Mouse (Mus musculus) limb, embryonic 12.5 days (tissue): ENCODE measurements around the gene Fbxl12. TPM values are rescaled to one million over a fixed set of nuclear protein-coding genes. Genes with fewer than 3 reads are reported as not detected.
A peak's percentile ranks its signal among the peaks of the same experiment; 100 is the strongest.
"Not testable (repeated sequence)": the region's sequence is repeated elsewhere in the genome, so short reads cannot be mapped to it uniquely, and the experiment has no call there.

Experiments
- ATAC-seq: fragments of 200-750 bp; cut with Nextera tagmentation; 2 replicates; pipeline ENCODE4 v1.8.0; 2017; ENCODE audit warnings: low read depth, moderate TSS enrichment; ENCODE audit not compliant: insufficient number of reproducible peaks, insufficient read depth, low FRiP score, low TSS enrichment
- H3K27ac ChIP-seq: fragments of 300-500 bp; sonication (generic); 2 replicates; pipeline ENCODE4 v1.5.1; 2016; ENCODE audit warnings: mild to moderate bottlenecking, moderate library complexity
- H3K27me3 ChIP-seq: fragments of 300-500 bp; sonication (generic); 2 replicates; pipeline ENCODE4 v1.6.1; 2016; ENCODE audit warnings: mild to moderate bottlenecking, moderate library complexity
- H3K36me3 ChIP-seq: fragments of 300-500 bp; sonication (generic); 2 replicates; pipeline ENCODE4 v1.6.1; 2016; ENCODE audit warnings: mild to moderate bottlenecking, moderate library complexity
- H3K4me1 ChIP-seq: fragments of 300-500 bp; sonication (generic); replicated peaks from 2 replicates; pipeline ENCODE4 v1.6.1; 2016
- H3K4me2 ChIP-seq: fragments of 300-500 bp; sonication (generic); 2 replicates; pipeline ENCODE4 v1.6.1; 2016; ENCODE audit warnings: mild to moderate bottlenecking, moderate library complexity
- H3K4me3 ChIP-seq: fragments of 300-500 bp; sonication (generic); replicated peaks from 2 replicates; pipeline ENCODE4 v1.5.1; 2016; ENCODE audit warnings: mild to moderate bottlenecking
- H3K9ac ChIP-seq: fragments of 300-500 bp; sonication (generic); replicated peaks from 2 replicates; pipeline ENCODE4 v1.6.1; 2016; ENCODE audit warnings: mild to moderate bottlenecking, moderate library complexity
- H3K9me3 ChIP-seq: fragments of 300-500 bp; sonication (generic); 2 replicates; pipeline ENCODE4 v1.6.1; 2016; ENCODE audit warnings: mild to moderate bottlenecking, moderate library complexity
- WGBS: fragments of 180-500 bp; shearing (Covaris S2); methylation state at CpG from one replicate; pipeline ENCODE4 v1.1.7; 2016; 5-methylcytosine and 5-hydroxymethylcytosine counted together
- polyA plus RNA-seq: library from polyadenylated mRNA; unstranded; fragments of >200 nt; fragmentation: Nextera tagmentation; extraction: Ambion mirVana; gene quantifications from 2 replicates; pipeline ENCODE4 v1.2.1, GENCODE M21; 2016

Fbxl12 gene
- polyA plus RNA-seq, 1 experiment from 2014 or later, result 20.9 TPM

DNA sequence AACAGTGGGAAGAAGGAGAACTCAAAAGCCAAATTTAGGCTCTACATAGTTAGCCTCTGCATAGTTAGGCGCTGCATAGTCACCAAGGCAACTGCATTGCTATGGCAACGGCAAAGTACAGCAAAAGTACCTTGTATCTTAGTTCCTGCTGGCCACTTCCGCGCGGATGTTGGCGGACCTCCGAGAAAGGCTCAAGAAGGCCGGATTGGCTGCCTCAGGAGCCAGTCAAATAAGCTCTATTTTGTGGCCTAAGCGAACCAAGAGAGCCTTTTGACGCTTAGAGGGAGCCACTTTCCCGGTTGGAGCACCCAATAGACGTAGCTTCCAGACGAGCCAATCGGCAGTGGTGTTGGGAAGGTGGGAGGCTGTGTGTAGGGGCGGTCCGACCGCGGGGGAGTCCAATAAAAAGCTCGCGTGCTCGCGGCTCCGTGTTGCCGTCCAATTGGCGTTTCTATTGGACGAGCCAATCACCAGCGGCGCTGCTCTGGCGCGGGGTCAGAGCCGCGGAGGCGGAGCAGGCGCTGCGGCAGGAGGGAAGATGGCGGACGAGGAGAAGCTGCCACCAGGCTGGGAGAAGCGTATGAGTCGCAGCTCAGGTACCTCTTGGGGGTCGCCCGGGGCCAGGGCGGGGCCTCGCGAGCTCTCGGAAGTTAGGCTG, 7.2 kb upstream of the Fbxl12 start, which contains the start of gene Pin1:
TSS of gene Pin1 (plus strand) at position 494 of the 658 bp plus-strand sequence.
- H3K4me1 ChIP-seq, result peaks cover 19% of the 10 kb centered on the region

DNA sequence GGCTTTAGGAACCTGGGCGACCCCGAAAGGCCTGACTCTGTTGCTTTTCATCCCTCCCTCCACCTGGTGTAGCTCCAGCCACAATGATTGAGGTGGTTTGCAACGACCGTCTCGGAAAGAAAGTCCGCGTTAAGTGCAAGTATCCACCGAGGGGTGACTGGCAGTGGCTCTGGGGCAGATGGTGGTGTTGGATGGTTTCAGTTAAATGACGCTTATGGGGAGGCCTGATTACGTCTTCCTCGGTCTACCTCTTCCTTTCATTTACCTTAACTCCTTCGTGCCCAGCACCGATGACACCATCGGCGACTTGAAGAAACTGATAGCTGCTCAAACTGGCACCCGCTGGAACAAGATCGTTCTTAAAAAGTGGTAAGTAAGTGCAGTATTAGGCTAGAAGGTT, 554 bp upstream of the Fbxl12 start:
- Histone ChIP-seq H3K9ac (peak overlapping the region; percentile 76), H3K9me3 (no peaks in the 10 kb centered on the region), H3K4me3 (peak overlapping the region; percentile 83), H3K4me1 (peaks cover 26% of the 10 kb centered on the region), H3K4me2 (peak overlapping the region; percentile 95), H3K27ac (peak overlapping the region; percentile 75), H3K36me3 (peaks cover 34% of the 10 kb centered on the region), H3K27me3 (no peaks in the 10 kb centered on the region)
- 5% methylated on average over 17 of the region's 17 CpGs for WGBS
- no peak for ATAC-seq

More for the DNA sequence above, 7.2 kb upstream of the Fbxl12 start, which contains the start of gene Pin1:
- Histone ChIP-seq H3K27ac (0 out of 2 replicates have a peak within 1 kb of the TSS, but pooled peaks have one; percentile 4), H3K27me3 (no peaks in the 10 kb centered on the region), H3K9ac (peak within 1 kb of the TSS; percentile 88), H3K36me3 (peaks cover 59% of the 10 kb centered on the region), H3K4me2 (peak within 1 kb of the TSS; percentile 79), H3K9me3 (no peaks in the 10 kb centered on the region), H3K4me3 (peak within 1 kb of the TSS; percentile 93)
- under 1% methylated on average over 45 of the region's 45 CpGs for WGBS
- peak; percentile 100 for ATAC-seq

DNA sequence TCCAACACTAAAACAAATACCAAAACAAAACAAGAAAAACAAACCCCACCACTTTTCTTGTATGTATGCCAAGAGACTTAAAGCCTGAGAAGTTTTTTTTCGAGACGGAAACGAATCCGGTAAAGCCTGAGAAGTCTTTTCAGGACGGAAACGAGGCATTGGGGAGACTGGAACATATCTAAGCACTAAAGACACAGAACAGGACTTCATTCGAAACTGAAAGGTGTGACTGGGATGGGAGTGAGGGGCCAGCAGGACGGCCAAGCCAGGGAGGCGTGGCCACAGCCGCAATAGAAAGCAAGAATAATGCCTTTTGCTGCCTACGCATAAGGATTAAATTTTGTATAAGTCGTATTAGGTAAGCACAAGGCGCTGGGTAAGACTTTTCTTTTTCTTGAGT, 786 bp downstream of the Fbxl12 start:
- H3K4me2 ChIP-seq, result peak overlapping the region; percentile 95

DNA sequence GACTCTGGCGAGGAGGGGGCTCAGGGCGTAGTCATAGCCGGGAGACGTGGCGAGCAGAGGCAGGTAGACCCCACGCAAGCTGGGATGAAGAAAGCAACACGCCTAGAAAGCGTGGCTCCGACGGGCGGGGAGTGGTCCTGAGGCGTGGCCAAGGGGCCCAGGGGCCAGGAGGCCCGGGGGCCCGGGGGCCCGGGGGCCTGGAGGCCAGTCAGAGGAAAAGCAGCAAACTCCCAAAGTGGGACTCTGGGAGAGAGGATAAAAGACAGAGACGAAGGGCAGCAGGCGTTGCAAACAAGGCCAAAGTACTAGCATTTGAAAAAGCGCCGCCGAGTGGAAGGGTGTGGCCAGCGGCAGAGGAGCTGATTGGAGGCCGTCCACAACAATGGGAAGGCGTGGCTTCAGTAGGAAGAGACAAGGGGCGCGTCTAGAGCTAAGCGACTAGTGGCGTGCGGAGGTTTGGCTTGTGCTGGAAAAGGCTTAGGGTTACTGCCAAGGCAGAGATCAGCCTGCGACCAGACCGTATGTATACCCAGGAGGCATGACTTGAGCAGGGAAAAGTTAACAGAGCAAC, 1.6 kb downstream of the Fbxl12 start:
- H3K4me2 ChIP-seq, result peak overlapping the region; percentile 95
- H3K27me3 ChIP-seq, result no peaks in the 10 kb centered on the region
- H3K9me3 ChIP-seq, result no peaks in the 10 kb centered on the region
- H3K27ac ChIP-seq, result peak overlapping the region; percentile 91
- H3K36me3 ChIP-seq, result peaks cover 35% of the 10 kb centered on the region
- ATAC-seq, result peak; percentile 72
- under 1% methylated on average over 30 of the region's 30 CpGs for WGBS
- peaks cover 26% of the 10 kb centered on the region for H3K4me1 ChIP-seq
- H3K4me3 ChIP-seq, result peak overlapping the region; percentile 83
- H3K9ac ChIP-seq, result peak overlapping the region; percentile 76

More for the DNA sequence above, 786 bp downstream of the Fbxl12 start:
- Histone ChIP-seq H3K9ac (peak overlapping the region; percentile 76), H3K4me3 (peak overlapping the region; percentile 83), H3K27me3 (no peaks in the 10 kb centered on the region), H3K4me1 (peaks cover 26% of the 10 kb centered on the region), H3K27ac (peak overlapping the region; percentile 75), H3K36me3 (peaks cover 35% of the 10 kb centered on the region), H3K9me3 (no peaks in the 10 kb centered on the region)
- no peak for ATAC-seq
- 10% methylated on average over 13 of the region's 13 CpGs for WGBS

DNA sequence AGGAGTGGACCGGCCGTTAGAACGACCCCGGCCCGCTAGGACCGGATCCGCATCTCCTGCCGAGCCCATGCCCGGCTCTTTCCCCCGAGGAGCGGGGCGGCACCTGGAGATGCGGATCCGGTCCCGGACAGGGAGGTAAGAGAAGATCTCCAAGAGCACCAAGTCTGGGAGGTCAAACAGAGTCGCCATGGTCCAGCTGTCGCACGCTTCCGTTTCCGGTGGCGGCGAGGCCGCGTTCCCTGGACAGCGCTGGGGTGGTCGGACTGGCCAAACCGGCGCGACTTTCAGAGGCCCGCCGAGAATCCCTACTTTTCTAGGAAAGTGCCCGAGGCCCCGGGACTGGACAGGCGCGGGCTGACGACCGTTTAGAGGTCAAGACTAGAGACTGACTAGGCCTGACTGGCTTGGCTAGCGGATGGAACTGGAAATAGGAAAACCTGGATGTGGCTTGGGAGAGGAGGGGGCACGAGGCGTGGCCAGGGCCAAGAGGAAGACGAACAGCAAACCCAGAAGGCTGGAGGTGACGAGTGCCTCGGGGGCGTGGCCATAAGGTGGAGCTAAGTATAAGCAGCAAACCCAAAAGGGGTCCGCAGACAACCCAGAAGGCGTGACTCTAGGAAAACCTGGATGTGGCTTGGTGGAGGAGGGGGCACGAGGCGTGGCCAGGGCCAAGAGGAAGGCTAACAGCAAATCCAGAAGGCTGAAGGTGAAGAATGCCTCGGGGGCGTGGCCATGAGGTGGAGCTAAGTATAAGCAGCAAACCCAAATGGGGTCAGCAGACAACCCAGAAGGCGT, 2.3 kb downstream of the Fbxl12 start, which contains the start of gene Ubl5:
TSS of gene Ubl5 (plus strand) at position 778 of the 795 bp plus-strand sequence.
- ATAC-seq, result peak; percentile 94
- Histone ChIP-seq H3K9ac (peak within 1 kb of the TSS; percentile 88), H3K4me3 (peak within 1 kb of the TSS; percentile 83), H3K36me3 (peaks cover 35% of the 10 kb centered on the region), H3K9me3 (no peaks in the 10 kb centered on the region), H3K27me3 (no peaks in the 10 kb centered on the region), H3K27ac (peak within 1 kb of the TSS; percentile 91), H3K4me2 (peak within 1 kb of the TSS; percentile 95), H3K4me1 (peaks cover 26% of the 10 kb centered on the region)
- WGBS, result under 1% methylated on average over 51 of the region's 51 CpGs

DNA sequence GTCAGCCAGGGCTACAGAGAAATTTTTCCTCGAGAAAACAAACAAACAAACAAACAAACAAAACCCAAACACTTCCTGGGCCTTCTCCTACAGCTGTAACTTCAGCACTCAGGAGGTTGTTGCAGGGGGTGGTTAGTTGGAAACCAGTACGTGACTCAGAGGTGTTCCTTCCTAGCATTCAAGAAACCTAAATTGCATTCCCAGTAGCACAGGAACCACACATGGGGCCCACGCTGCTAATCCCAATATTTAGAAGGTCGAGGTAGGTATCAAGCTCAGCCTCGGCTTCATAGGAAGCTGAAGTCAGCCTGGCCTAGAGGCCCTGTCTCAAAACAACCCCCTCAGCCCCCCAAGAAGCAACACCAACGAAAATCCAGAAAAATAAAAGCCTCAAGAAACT, 3.1 kb downstream of the Fbxl12 start:
- peak overlapping the region; percentile 88 for H3K9ac ChIP-seq
- peaks cover 30% of the 10 kb centered on the region for H3K36me3 ChIP-seq
- no peaks in the 10 kb centered on the region for H3K9me3 ChIP-seq
- peak overlapping the region; percentile 95 for H3K4me2 ChIP-seq
- peaks cover 26% of the 10 kb centered on the region for H3K4me1 ChIP-seq
- no peak for ATAC-seq
- 26% methylated on average over 6 of the region's 6 CpGs for WGBS
- no peak overlapping the region; the same call in 1 of the 2 replicates for H3K27ac ChIP-seq
- no peaks in the 10 kb centered on the region for H3K27me3 ChIP-seq
- H3K4me3 ChIP-seq, result peak overlapping the region; percentile 83

DNA sequence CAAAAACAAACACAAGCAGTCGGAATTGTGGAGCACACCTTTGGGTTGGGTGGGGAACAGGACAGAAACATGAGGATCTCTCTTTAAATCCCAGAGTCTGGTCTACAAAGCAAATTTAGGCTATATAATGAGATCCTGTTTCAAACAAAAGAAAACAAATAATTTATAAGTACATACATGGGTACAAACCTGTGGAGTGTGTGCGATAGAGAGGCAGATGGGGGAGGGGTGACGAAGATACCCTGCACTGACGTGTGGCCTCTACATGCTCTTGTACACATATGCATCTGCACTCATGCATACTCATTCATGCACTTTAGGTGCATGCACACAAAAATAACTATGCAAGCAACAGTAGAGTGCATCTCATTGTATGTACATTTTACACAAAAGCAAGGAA, 5.1 kb downstream of the Fbxl12 start:
- H3K9ac ChIP-seq, result no peak overlapping the region
- no peak for ATAC-seq

DNA sequence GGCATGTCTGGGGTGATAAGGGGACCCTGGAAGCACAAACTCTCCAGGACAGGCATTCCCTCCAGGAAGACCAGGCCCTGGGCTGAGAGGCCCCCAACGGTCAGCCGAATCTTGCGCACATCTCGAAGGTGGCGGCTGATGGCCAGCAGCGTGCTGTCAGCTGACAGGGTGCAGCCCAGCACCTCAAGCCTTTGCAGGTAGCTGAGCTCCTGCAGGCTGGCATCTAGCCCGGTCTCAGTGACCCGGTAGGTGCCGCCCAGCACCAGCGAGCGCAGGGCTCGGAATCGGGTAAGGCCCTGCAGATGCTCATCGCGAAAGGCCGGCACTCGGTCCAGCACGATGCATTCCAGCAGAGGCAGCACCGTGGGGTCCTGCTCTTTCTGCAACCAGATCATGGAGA, 6.0 kb downstream of the Fbxl12 start:
- Histone ChIP-seq H3K36me3 (peaks cover 25% of the 10 kb centered on the region), H3K27ac (no peak overlapping the region), H3K4me2 (no peak overlapping the region), H3K27me3 (no peaks in the 10 kb centered on the region), H3K4me1 (peaks cover 13% of the 10 kb centered on the region), H3K9me3 (no peaks in the 10 kb centered on the region), H3K4me3 (no peak overlapping the region), H3K9ac (no peak overlapping the region)
- no peak for ATAC-seq
- 96% methylated on average over 19 of the region's 19 CpGs for whole genome bisulfite sequencing

More for the DNA sequence above, 5.1 kb downstream of the Fbxl12 start:
- Histone ChIP-seq H3K27ac (no peak overlapping the region), H3K36me3 (peaks cover 25% of the 10 kb centered on the region), H3K4me1 (peaks cover 19% of the 10 kb centered on the region), H3K9me3 (no peaks in the 10 kb centered on the region), H3K4me3 (no peak overlapping the region), H3K4me2 (no peak overlapping the region), H3K27me3 (no peaks in the 10 kb centered on the region)
- WGBS, result 91% methylated on average over 4 of the region's 4 CpGs

DNA sequence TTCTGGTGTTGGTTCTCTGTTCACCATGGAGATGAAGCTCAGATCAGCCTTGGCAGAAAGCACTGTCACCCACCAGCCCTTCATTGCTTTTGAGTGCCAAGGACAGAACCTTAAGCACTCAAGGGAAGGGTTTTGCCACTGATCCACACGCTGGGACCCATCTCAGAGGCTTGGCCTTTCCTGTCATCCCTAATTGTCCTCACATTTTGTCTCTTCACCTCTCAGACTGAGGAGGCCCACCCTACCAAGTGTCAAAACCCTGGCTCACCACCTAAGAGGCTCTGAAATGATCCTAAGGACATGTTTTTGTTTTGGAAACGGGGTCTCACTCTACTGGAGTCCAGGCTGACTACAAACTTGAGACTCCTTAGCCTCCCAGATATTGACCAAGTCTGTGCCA, 7.8 kb downstream of the Fbxl12 start:
- Histone ChIP-seq H3K9ac (no peak overlapping the region), H3K4me2 (no peak overlapping the region), H3K4me3 (no peak overlapping the region), H3K36me3 (peaks cover 25% of the 10 kb centered on the region), H3K27ac (no peak overlapping the region), H3K4me1 (peaks cover 11% of the 10 kb centered on the region), H3K27me3 (no peaks in the 10 kb centered on the region), H3K9me3 (no peaks in the 10 kb centered on the region)
- WGBS, result 78% methylated on average over 2 of the region's 2 CpGs
- ATAC-seq, result no peak

DNA sequence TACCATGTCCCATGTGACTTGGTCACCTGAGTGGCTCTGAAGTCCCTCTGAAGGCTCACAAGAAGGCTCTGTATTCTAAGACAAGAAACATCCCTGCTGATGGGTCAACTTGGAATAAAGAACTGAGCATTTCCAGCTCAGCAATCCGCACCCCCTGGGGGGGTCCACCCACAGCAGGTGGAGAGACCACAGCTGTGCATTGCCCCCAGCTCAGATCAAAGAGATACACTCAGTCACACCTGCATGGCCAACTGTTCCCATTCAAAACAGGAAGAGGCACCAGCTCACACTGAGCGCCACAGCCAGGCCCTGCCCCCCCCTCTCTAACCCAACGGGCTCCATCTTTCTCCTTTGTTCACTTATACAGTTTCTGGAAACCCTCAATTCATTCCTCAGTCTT, 8.3 kb downstream of the Fbxl12 start:
- H3K4me2 ChIP-seq, result no peak overlapping the region
- H3K4me1 ChIP-seq, result peaks cover 7% of the 10 kb centered on the region
- H3K27me3 ChIP-seq, result no peaks in the 10 kb centered on the region
- no peak overlapping the region for H3K27ac ChIP-seq
- H3K9ac ChIP-seq, result no peak overlapping the region
- H3K36me3 ChIP-seq, result peaks cover 25% of the 10 kb centered on the region
- no peak overlapping the region for H3K4me3 ChIP-seq
- WGBS, result 80% methylated on average over 3 of the region's 3 CpGs
- no peak for ATAC-seq
- no peaks in the 10 kb centered on the region for H3K9me3 ChIP-seq

DNA sequence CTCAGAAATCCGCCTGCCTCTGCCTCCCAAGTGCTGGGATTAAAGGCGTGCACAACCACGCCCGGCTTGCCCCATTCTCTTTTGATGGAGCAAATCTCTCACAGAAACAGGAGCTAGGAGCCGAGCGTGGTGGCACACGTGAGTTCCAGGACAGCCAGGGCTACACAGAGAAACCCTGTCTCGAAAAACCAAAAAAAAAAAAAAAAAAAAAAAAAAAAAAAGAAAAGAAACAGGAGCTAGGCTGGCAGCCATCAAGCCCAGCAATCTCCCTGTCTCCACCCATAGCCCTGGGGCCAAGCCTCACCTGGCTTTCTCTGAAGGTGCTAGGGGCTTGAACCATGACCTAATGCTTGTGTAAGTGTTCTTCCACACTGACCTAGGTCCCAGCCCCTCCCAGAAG, 8.9 kb downstream of the Fbxl12 start:
- ATAC-seq, H3K4me3 ChIP-seq, H3K27ac ChIP-seq, H3K9me3 ChIP-seq, H3K27me3 ChIP-seq, H3K9ac ChIP-seq, H3K4me1 ChIP-seq, H3K4me2 ChIP-seq: not testable (repeated sequence)
- 90% methylated on average over 8 of the region's 8 CpGs for WGBS
- peaks cover 25% of the 10 kb centered on the region for H3K36me3 ChIP-seq
